Mouse (Mus musculus) olfactory bulb, adult 2 months (tissue): ENCODE data around the gene Cnr1.

Source experiments
- CTCF ChIP-seq: fragments of 200-500 bp; IDR thresholded peaks from 2 replicates; pipeline ENCODE4 v1.5.1; 2012; ENCODE audit warnings: low read depth, mild to moderate bottlenecking, low read length, moderate library complexity; ENCODE audit not compliant: insufficient read depth
- POLR2A ChIP-seq: fragments of 200-500 bp; IDR thresholded peaks from 2 replicates; pipeline ENCODE4 v1.6.1; 2012; ENCODE audit warnings: mild to moderate bottlenecking, low read depth, low read length, moderate library complexity; ENCODE audit not compliant: insufficient read depth

DNA sequence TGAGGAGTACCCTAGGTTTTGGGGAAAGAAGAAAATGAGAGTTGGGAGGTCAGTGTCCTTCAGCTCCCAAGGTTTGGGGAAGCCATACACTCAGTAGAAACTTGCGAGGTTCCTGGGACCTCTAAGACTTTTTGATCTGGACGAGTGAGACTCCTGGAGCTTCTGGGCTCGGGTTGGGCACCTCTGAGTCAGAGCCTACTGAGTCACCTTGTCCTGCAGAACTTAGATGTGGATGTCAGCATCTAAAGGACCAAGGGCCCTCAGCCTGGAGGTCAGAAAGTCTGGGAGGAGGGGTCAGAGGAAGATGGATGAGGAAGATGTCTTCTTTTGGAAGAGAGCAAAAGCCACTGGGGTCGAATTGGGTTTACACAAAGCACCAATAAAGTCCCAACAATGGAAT, 19.6 kb upstream of the Cnr1 start:
- TF ChIP-seq CTCF (no peak), POLR2A (no peak)
